Mouse (Mus musculus): Measurements from ENCODE around the gene Slc13a4. TPM values are rescaled to one million over a fixed set of nuclear protein-coding genes. Genes with fewer than 3 reads are reported as not detected.

Gene Slc13a4
- polyA plus RNA-seq, 1 experiment from 2014 or later, result 0.65 TPM

- ATAC-seq (replicated peaks; ENCODE audit: low FRiP score, low TSS enrichment, low read depth), result no peak
- Histone ChIP-seq H3K27ac (ENCODE audit: low read depth) (no peak overlapping the region), H3K9me3 (ENCODE audit: control insufficient read depth, low read length) (no peaks in the 10 kb centered on the region), H3K4me1 (replicated peaks; ENCODE audit: control insufficient read depth, insufficient read depth, low read length) (no peaks in the 10 kb centered on the region), H3K4me3 (ENCODE audit: low read depth, low read length) (no peak overlapping the region), H3K4me2 (ENCODE audit: low read length) (no peak overlapping the region), H3K36me3 (ENCODE audit: control insufficient read depth, insufficient read depth, low read length) (peaks cover 87% of the 10 kb centered on the region), H3K27me3 (replicated peaks; ENCODE audit: control insufficient read depth, insufficient read depth, low read length) (no peaks in the 10 kb centered on the region), H3K9ac (ENCODE audit: low read length) (no peak overlapping the region)
- no peak for DNase-seq (ENCODE audit: low spot score)
- WGBS, result 78% methylated on average over 9 of the region's 9 CpGs
Measured at GRCm38 (mm10) chr6:35243989-35244388, 63.9 kb downstream of the Slc13a4 start.

- no peak overlapping the region for H3K4me2 ChIP-seq (ENCODE audit: low read length)
- no peaks in the 10 kb centered on the region for H3K4me1 ChIP-seq (replicated peaks; ENCODE audit: control insufficient read depth, insufficient read depth, low read length)
- no peak overlapping the region for H3K27ac ChIP-seq (ENCODE audit: low read depth)
- no peaks in the 10 kb centered on the region for H3K27me3 ChIP-seq (replicated peaks; ENCODE audit: control insufficient read depth, insufficient read depth, low read length)
- H3K9me3 ChIP-seq (ENCODE audit: control insufficient read depth, low read length), result no peaks in the 10 kb centered on the region
- 96% methylated on average over 4 of the region's 4 CpGs for WGBS
- no peak overlapping the region for H3K4me3 ChIP-seq (ENCODE audit: low read depth, low read length)
- DNase-seq (ENCODE audit: low spot score) (no peak), ATAC-seq (replicated peaks; ENCODE audit: low FRiP score, low TSS enrichment, low read depth) (no peak)
- H3K9ac ChIP-seq (ENCODE audit: low read length), result no peak overlapping the region
- H3K36me3 ChIP-seq (ENCODE audit: control insufficient read depth, insufficient read depth, low read length), result peaks cover 93% of the 10 kb centered on the region
Measured at GRCm38 (mm10) chr6:35243252-35243651, 64.7 kb downstream of the Slc13a4 start.

GRCm38 (mm10) chr6:35236108-35236785 lies 71.7 kb downstream of the Slc13a4 start:
- peaks cover 97% of the 10 kb centered on the region for H3K36me3 ChIP-seq (ENCODE audit: control insufficient read depth, insufficient read depth, low read length)

GRCm38 (mm10) chr6:35229415-35229814 lies 78.5 kb downstream of the Slc13a4 start:
- no peak for DNase-seq (ENCODE audit: low spot score)
- no peak for ATAC-seq (replicated peaks; ENCODE audit: low FRiP score, low TSS enrichment, low read depth)
- H3K4me3 ChIP-seq (ENCODE audit: low read depth, low read length), result no peak overlapping the region
- H3K27me3 ChIP-seq (replicated peaks; ENCODE audit: control insufficient read depth, insufficient read depth, low read length), result no peaks in the 10 kb centered on the region
- 88% methylated on average over 1 of the region's 1 CpGs for WGBS
- no peaks in the 10 kb centered on the region for H3K9me3 ChIP-seq (ENCODE audit: control insufficient read depth, low read length)
- H3K4me1 ChIP-seq (replicated peaks; ENCODE audit: control insufficient read depth, insufficient read depth, low read length), result no peaks in the 10 kb centered on the region
- H3K27ac ChIP-seq (ENCODE audit: low read depth), result no peak overlapping the region
- H3K9ac ChIP-seq (ENCODE audit: low read length), result no peak overlapping the region
- H3K36me3 ChIP-seq (ENCODE audit: control insufficient read depth, insufficient read depth, low read length), result peaks cover 89% of the 10 kb centered on the region
- no peak overlapping the region for H3K4me2 ChIP-seq (ENCODE audit: low read length)

More at GRCm38 (mm10) chr6:35236108-35236785, 71.7 kb downstream of the Slc13a4 start:
- ATAC-seq (replicated peaks; ENCODE audit: low FRiP score, low TSS enrichment, low read depth), result no peak
- no peaks in the 10 kb centered on the region for H3K27me3 ChIP-seq (replicated peaks; ENCODE audit: control insufficient read depth, insufficient read depth, low read length)
- H3K27ac ChIP-seq (ENCODE audit: low read depth), result no peak overlapping the region
- no peak overlapping the region for H3K9ac ChIP-seq (ENCODE audit: low read length)
- no peaks in the 10 kb centered on the region for H3K4me1 ChIP-seq (replicated peaks; ENCODE audit: control insufficient read depth, insufficient read depth, low read length)
- DNase-seq (ENCODE audit: low spot score), result no peak
- WGBS, result 85% methylated on average over 9 of the region's 9 CpGs
- H3K9me3 ChIP-seq (ENCODE audit: control insufficient read depth, low read length), result no peaks in the 10 kb centered on the region
- H3K4me3 ChIP-seq (ENCODE audit: low read depth, low read length), result no peak overlapping the region
- H3K4me2 ChIP-seq (ENCODE audit: low read length), result no peak overlapping the region

DNA sequence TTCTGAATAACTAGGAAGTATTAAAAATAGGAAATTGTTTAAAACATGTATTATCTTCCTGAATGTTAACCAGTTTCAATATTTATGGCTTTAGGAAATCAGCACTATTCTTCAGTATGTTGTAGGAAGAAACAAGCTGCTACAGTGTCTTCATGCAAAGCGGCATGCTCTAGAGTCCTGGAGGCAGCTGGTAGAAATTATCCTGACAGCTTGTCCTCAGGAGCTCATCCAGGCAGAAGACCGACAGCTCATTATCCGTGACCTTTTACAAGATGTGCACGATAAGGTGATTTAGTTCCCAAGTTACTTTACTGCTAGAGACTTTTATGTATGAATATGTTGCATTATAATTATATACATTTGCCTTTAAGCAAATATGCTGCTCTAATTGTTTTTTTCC lies 82.2 kb downstream of the Slc13a4 start:
- Histone ChIP-seq H3K36me3 (ENCODE audit: control insufficient read depth, insufficient read depth, low read length) (peaks cover 74% of the 10 kb centered on the region), H3K4me1 (replicated peaks; ENCODE audit: control insufficient read depth, insufficient read depth, low read length) (no peaks in the 10 kb centered on the region), H3K4me3 (ENCODE audit: low read depth, low read length) (no peak overlapping the region), H3K27ac (ENCODE audit: low read depth) (no peak overlapping the region), H3K4me2 (ENCODE audit: low read length) (no peak overlapping the region), H3K27me3 (replicated peaks; ENCODE audit: control insufficient read depth, insufficient read depth, low read length) (no peaks in the 10 kb centered on the region), H3K9me3 (ENCODE audit: control insufficient read depth, low read length) (no peaks in the 10 kb centered on the region), H3K9ac (ENCODE audit: low read length) (no peak overlapping the region)
- ATAC-seq (replicated peaks; ENCODE audit: low FRiP score, low TSS enrichment, low read depth) (no peak), DNase-seq (ENCODE audit: low spot score) (no peak)
- 88% methylated on average over 4 of the region's 4 CpGs for WGBS

Other genes starting within 250 kb of the Slc13a4 start
- gene Cnot4, start 174.4 kb downstream of the Slc13a4 start, polyA plus RNA-seq (2014; fragmentation: Nextera tagmentation; extraction: Ambion mirVana), result 28.7 and 30.5 TPM in 2 replicates
- gene Nup205, start 130.7 kb downstream of the Slc13a4 start, polyA plus RNA-seq (2014; fragmentation: Nextera tagmentation; extraction: Ambion mirVana), result 48.8 and 50.9 TPM in 2 replicates
- 2.1 and 2.2 TPM in 2 replicates for gene Fam180a, start 18.0 kb upstream of the Slc13a4 start, polyA plus RNA-seq (2014; fragmentation: Nextera tagmentation; extraction: Ambion mirVana)
- 128 and 139 TPM in 2 replicates for gene Mtpn, start 231.8 kb upstream of the Slc13a4 start, polyA plus RNA-seq (2014; fragmentation: Nextera tagmentation; extraction: Ambion mirVana)